Mouse (Mus musculus) liver, adult 2 months (tissue): ENCODE measurements around the gene Ddx52.

Experiments
- CTCF ChIP-seq: fragments of 200-500 bp; IDR thresholded peaks from 2 replicates; pipeline ENCODE4 v1.5.1; 2011; ENCODE audit warnings: low read depth, low read length, control low read depth
- POLR2A ChIP-seq: fragments of 200-500 bp; IDR thresholded peaks from 2 replicates; pipeline ENCODE4 v1.6.1; 2011; ENCODE audit warnings: low read length, control low read depth; ENCODE audit not compliant: insufficient read depth; ENCODE audit errors: extremely low read depth

DNA sequence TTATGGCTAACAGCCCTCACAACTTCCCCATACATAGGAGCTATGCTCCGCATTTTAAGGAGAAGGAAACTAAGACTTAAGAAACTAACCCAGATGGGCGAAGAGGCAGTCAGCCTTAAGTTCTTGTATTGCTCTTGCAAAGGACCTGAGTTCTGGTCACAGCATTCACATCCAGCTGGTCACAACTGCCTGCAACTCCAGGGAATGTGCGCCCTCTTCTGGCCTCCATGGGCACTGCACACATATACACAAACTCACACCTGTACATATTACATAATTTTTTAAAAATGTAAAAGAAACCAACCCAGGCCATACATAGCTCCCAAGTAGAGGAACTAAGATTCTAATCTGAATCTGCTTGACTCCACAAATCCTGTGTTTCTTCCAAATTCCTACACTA lies 14.8 kb upstream of the Ddx52 start:
- TF ChIP-seq POLR2A: no peak
- TF ChIP-seq CTCF: peak; percentile 86
